Mouse (Mus musculus) bone marrow macrophage, adult 2 months (primary cell): ENCODE data around the gene Nsd2.

Experiments
- CTCF ChIP-seq: IDR thresholded peaks from 2 replicates; pipeline ENCODE4 v1.5.1; 2012; ENCODE audit warnings: low read depth, mild to moderate bottlenecking, low read length, moderate library complexity
- POLR2A ChIP-seq: IDR thresholded peaks from 2 replicates; pipeline ENCODE4 v1.6.1; 2012; ENCODE audit warnings: mild to moderate bottlenecking, low read depth, low read length, borderline replicate concordance

DNA sequence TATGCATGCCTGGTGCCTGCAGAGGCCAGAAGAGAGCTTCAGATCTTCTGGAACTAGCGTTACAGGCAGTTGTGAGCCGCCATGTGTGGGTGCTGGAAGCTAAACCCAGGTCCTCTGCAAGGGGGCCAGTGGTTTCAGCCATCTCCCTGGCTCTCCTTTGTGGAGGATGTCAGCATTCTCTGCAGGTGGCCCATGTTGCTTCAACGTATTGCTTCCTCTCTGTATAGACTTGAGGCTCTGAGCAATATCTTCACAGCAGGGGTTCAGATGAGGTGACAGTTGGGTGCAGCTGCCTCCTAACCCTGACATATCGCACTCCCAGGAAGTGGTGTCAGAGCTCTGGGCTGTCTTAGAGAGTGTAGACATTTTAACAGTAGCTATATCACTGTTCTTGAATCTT, 30.9 kb downstream of the Nsd2 start:
- TF ChIP-seq CTCF (no peak), POLR2A (no peak)
